8 mouse cellular contexts compared by ENCODE assay signal in the genomic region with DNA sequence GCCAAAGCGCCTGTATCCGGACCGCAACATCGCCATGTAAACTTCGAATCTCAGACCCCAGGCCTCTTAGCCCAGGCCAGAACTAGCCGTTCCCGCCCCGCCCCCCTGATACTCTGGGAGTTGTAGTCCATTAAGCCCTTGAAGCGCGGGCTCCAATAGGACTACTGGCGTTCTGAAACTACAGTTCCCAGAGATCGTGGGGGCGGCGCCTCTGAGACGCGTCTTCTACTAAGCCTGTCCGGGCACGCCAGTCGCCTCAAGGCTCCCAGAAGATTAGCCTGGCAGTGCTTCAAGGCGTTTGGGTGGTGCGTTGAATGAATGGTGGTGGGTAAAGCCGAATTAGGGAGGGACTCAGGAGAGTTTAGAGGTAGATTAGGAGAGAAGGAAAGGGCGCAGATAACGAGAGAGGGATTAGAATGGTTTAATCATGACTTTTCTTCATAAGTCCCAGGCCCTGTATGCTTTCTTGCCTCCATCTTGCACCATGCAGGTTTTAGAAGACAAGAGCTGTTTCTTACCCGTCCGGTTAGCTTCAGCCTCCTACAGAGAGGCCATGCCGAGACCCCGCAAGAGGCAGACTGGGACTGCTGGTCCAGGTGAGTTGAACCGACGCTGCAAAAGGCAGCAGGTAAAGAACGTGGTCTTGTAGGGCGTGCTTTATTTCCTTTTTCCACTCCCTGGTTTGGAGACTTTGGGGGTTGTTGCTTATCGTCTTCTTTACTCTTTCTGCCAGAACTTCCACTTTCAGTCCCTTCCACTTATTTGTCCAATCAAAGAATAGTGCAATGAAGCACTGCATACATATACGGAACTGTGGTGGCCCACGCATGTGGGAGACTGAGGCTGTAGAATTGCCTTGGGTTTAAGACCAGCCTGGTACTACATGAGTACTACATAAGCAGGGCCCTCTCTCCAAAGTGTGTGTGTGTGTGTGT. TPM values are rescaled to one million over a fixed set of nuclear protein-coding genes. Genes with fewer than 3 reads are reported as not detected.
DNase-seq lines count a peak whose midpoint lies in the region; ATAC-seq and TF ChIP-seq lines count a peak whose summit lies in the region.

A gene (minus strand): TSS at position 106 of the 935 bp plus-strand sequence.
A gene (plus strand): TSS at position 250 of the 935 bp plus-strand sequence.

- peak; percentile 100 for ATAC-seq in forebrain, embryonic 12.5 days (ENCODE audit: low FRiP score)
- peak; percentile 100 for ATAC-seq in heart, postnatal 0 days (ENCODE audit: insufficient read depth, low read depth)
- ATAC-seq in liver, embryonic 16.5 days (ENCODE audit: low read depth): peak; percentile 100
- peak; percentile 100 for ATAC-seq in neural tube, embryonic 13.5 days (ENCODE audit: low read depth)

- peaks cover 40% of the 10 kb centered on the region for H3K4me1 ChIP-seq in E14TG2a.4 (replicated peaks; ENCODE audit: low read depth, low read length)
- H3K4me1 ChIP-seq in forebrain, embryonic 12.5 days: peaks cover 23% of the 10 kb centered on the region
- peaks cover 18% of the 10 kb centered on the region for H3K4me1 ChIP-seq in heart, postnatal 0 days (ENCODE audit: control insufficient read depth, insufficient read depth)
- H3K4me1 ChIP-seq in liver, embryonic 16.5 days (ENCODE audit: control insufficient read depth, low read depth, low read length): peaks cover 19% of the 10 kb centered on the region
- H3K4me1 ChIP-seq in neural tube, embryonic 13.5 days (replicated peaks): peaks cover 27% of the 10 kb centered on the region
- H3K4me1 ChIP-seq in testis, adult 2 months (ENCODE audit: control insufficient read depth, insufficient read depth, low read length): no peaks in the 10 kb centered on the region

- no peaks in the 10 kb centered on the region for H3K9me3 ChIP-seq in E14TG2a.4 (ENCODE audit: low read length)
- H3K9me3 ChIP-seq in forebrain, embryonic 12.5 days: no peaks in the 10 kb centered on the region
- H3K9me3 ChIP-seq in heart, postnatal 0 days (replicated peaks; ENCODE audit: control insufficient read depth, low read length): no peaks in the 10 kb centered on the region
- H3K9me3 ChIP-seq in liver, embryonic 16.5 days (replicated peaks; ENCODE audit: control insufficient read depth, low read length): no peaks in the 10 kb centered on the region
- no peaks in the 10 kb centered on the region for H3K9me3 ChIP-seq in neural tube, embryonic 13.5 days

- no peak for TF ChIP-seq CTCF in E14TG2a.4 (conservative IDR thresholded peaks at IDR 0.05; ENCODE audit: low read length)
- TF ChIP-seq CTCF in heart, postnatal 0 days (IDR thresholded peaks at IDR 0.05; ENCODE audit: low read depth): no peak
- no peak for TF ChIP-seq CTCF in testis, adult 2 months (IDR thresholded peaks at IDR 0.05; ENCODE audit: control insufficient read depth, insufficient read depth, insufficient replicate concordance, low read depth, low read length)

- no peaks in the 10 kb centered on the region for H3K27me3 ChIP-seq in E14TG2a.4 (ENCODE audit: insufficient read depth, low read length)
- H3K27me3 ChIP-seq in forebrain, embryonic 12.5 days: no peaks in the 10 kb centered on the region
- no peaks in the 10 kb centered on the region for H3K27me3 ChIP-seq in heart, postnatal 0 days (ENCODE audit: control insufficient read depth, insufficient read depth, low read length)
- no peaks in the 10 kb centered on the region for H3K27me3 ChIP-seq in liver, embryonic 16.5 days (ENCODE audit: control insufficient read depth, insufficient read depth, low read depth, low read length)
- H3K27me3 ChIP-seq in neural tube, embryonic 13.5 days: no peaks in the 10 kb centered on the region
- no peaks in the 10 kb centered on the region for H3K27me3 ChIP-seq in testis, adult 2 months (ENCODE audit: control insufficient read depth, insufficient read depth, low read length)

- H3K4me3 ChIP-seq in E14TG2a.4 (replicated peaks; ENCODE audit: low read length): peak within 1 kb of the TSS; percentile 88
- H3K4me3 ChIP-seq in forebrain, embryonic 12.5 days (replicated peaks): peak within 1 kb of the TSS; percentile 61
- H3K4me3 ChIP-seq in heart, postnatal 0 days (ENCODE audit: low read depth, low read length): peak within 1 kb of the TSS; percentile 89
- H3K4me3 ChIP-seq in liver, embryonic 16.5 days (ENCODE audit: low read depth, low read length): peak within 1 kb of the TSS; percentile 73
- H3K4me3 ChIP-seq in neural tube, embryonic 13.5 days: peak within 1 kb of the TSS; percentile 77
- H3K4me3 ChIP-seq in testis, adult 2 months (ENCODE audit: control insufficient read depth, low read depth, low read length): peak within 1 kb of the TSS; percentile 96

- H3K36me3 ChIP-seq in E14TG2a.4 (ENCODE audit: insufficient read depth, low read length): peaks cover 46% of the 10 kb centered on the region
- peaks cover 21% of the 10 kb centered on the region for H3K36me3 ChIP-seq in forebrain, embryonic 12.5 days (replicated peaks)
- peaks cover 17% of the 10 kb centered on the region for H3K36me3 ChIP-seq in heart, postnatal 0 days (replicated peaks; ENCODE audit: control insufficient read depth, insufficient read depth, low read length)
- peaks cover 4% of the 10 kb centered on the region; the same call in 1 of the 2 replicates for H3K36me3 ChIP-seq in liver, embryonic 16.5 days (ENCODE audit: control insufficient read depth, insufficient read depth)
- peaks cover 22% of the 10 kb centered on the region for H3K36me3 ChIP-seq in neural tube, embryonic 13.5 days
- peaks cover 3% of the 10 kb centered on the region for H3K36me3 ChIP-seq in testis, adult 2 months (ENCODE audit: control insufficient read depth, insufficient read depth, low read length)

- peak; percentile 93 for DNase-seq in c-Kit-positive CD71-positive TER-119-positive erythroid progenitor cells, embryonic 14.5 days (ENCODE audit: low spot score)
- peak; percentile 96 for DNase-seq in heart, postnatal 0 days (ENCODE audit: low spot score)
- DNase-seq in kidney, postnatal 4 days: peak; percentile 97 to 98

- no peak for TF ChIP-seq EP300 in heart, postnatal 0 days (IDR thresholded peaks at IDR 0.05; ENCODE audit: low read depth)

- WGBS in forebrain, embryonic 12.5 days: under 1% methylated on average over 35 of the region's 35 CpGs
- WGBS in heart, postnatal 0 days: 1% methylated on average over 35 of the region's 35 CpGs
- WGBS in liver, embryonic 16.5 days (ENCODE audit: insufficient replicate concordance): under 1% methylated on average over 35 of the region's 35 CpGs
- 2% methylated on average over 35 of the region's 35 CpGs for WGBS in neural tube, embryonic 13.5 days

- peak; percentile 81 for TF ChIP-seq POLR2A in testis, adult 2 months (IDR thresholded peaks at IDR 0.05; ENCODE audit: control insufficient read depth, low read depth, low read length)

- peak within 1 kb of the TSS; percentile 83 for H3K4me2 ChIP-seq in forebrain, embryonic 12.5 days
- H3K4me2 ChIP-seq in heart, postnatal 0 days (ENCODE audit: low read depth, low read length): peak within 1 kb of the TSS; percentile 92
- peak within 1 kb of the TSS; percentile 90 for H3K4me2 ChIP-seq in liver, embryonic 16.5 days (ENCODE audit: low read depth, low read length)
- peak within 1 kb of the TSS; percentile 90 for H3K4me2 ChIP-seq in neural tube, embryonic 13.5 days

- peak within 1 kb of the TSS; percentile 82 for H3K9ac ChIP-seq in forebrain, embryonic 12.5 days
- peak within 1 kb of the TSS; percentile 86 for H3K9ac ChIP-seq in heart, postnatal 0 days (replicated peaks; ENCODE audit: low read depth, low read length)
- H3K9ac ChIP-seq in liver, embryonic 16.5 days (ENCODE audit: low read depth, low read length): peak within 1 kb of the TSS; percentile 81
- H3K9ac ChIP-seq in neural tube, embryonic 13.5 days: peak within 1 kb of the TSS; percentile 88

- H3K27ac ChIP-seq in forebrain, embryonic 12.5 days: peak within 1 kb of the TSS; percentile 46
- H3K27ac ChIP-seq in heart, postnatal 0 days (ENCODE audit: low read depth): peak within 1 kb of the TSS; percentile 71
- H3K27ac ChIP-seq in liver, embryonic 16.5 days (ENCODE audit: low read length): peak within 1 kb of the TSS; percentile 34
- peak within 1 kb of the TSS; percentile 71 for H3K27ac ChIP-seq in neural tube, embryonic 13.5 days (replicated peaks)
- H3K27ac ChIP-seq in testis, adult 2 months (ENCODE audit: control insufficient read depth, insufficient read depth, low read depth, low read length): peak within 1 kb of the TSS; percentile 84

RNA-seq across cellular contexts. Expression of the first gene that starts in this region (rescaled TPM):
- polyA plus RNA-seq in forebrain, embryonic 12.5 days (2016; fragmentation: Nextera tagmentation; extraction: Ambion mirVana): 40.2 and 43.5 TPM in 2 replicates
- total RNA-seq in heart, postnatal 0 days (2014; rRNA removed; ENCODE audit: low replicate concordance): 33.7 and 45.9 TPM in 2 replicates
- 40.3 and 40.5 TPM in 2 replicates for polyA plus RNA-seq in heart, postnatal 0 days (2015; fragmentation: Nextera tagmentation; extraction: Ambion mirVana)
- 13.6 and 14.5 TPM in 2 replicates for polyA plus RNA-seq in liver, embryonic 16.5 days (2015; fragmentation: Nextera tagmentation; extraction: Ambion mirVana)
- 30.7 and 34.2 TPM in 2 replicates for polyA plus RNA-seq in neural tube, embryonic 13.5 days (2015; fragmentation: Nextera tagmentation; extraction: Ambion mirVana)
- polyA plus RNA-seq in testis, adult 2 months (2012; rRNA removed): 12.5 and 14.1 TPM in 2 replicates

RNA-seq across cellular contexts. Expression of the second gene that starts in this region (rescaled TPM):
- 147 and 148 TPM in 2 replicates for polyA plus RNA-seq in forebrain, embryonic 12.5 days (2016; fragmentation: Nextera tagmentation; extraction: Ambion mirVana)
- total RNA-seq in heart, postnatal 0 days (2014; rRNA removed; ENCODE audit: low replicate concordance): 12.9 and 23.2 TPM in 2 replicates
- polyA plus RNA-seq in heart, postnatal 0 days (2015; fragmentation: Nextera tagmentation; extraction: Ambion mirVana): 74.9 and 77.7 TPM in 2 replicates
- 39.3 and 40.9 TPM in 2 replicates for polyA plus RNA-seq in liver, embryonic 16.5 days (2015; fragmentation: Nextera tagmentation; extraction: Ambion mirVana)
- 130 and 136 TPM in 2 replicates for polyA plus RNA-seq in neural tube, embryonic 13.5 days (2015; fragmentation: Nextera tagmentation; extraction: Ambion mirVana)
- polyA plus RNA-seq in testis, adult 2 months (2012; rRNA removed): 24.6 and 25.9 TPM in 2 replicates

Comparison
In these comparisons a context has a peak if more than half of its experiments do, and no peak if none do; other contexts are left out.
1. Peak in every context shown above with its lines: DNase-seq, ATAC-seq, H3K4me3 ChIP-seq and H3K27ac ChIP-seq.
2. H3K27ac ChIP-seq: peak in every context shown above with its lines; median percentile 84 in testis, adult 2 months; 71 in heart, postnatal 0 days; 71 in neural tube, embryonic 13.5 days; 46 in forebrain, embryonic 12.5 days; 34 in liver, embryonic 16.5 days.